Mouse (Mus musculus) MEL-GATA-1-ER (cell line): Measurements from ENCODE around the gene Taar3.

Experiments
- DNase-seq: peaks from one replicate; pipeline ENCODE4 v3.0.0-alpha.2; 2012; ENCODE audit warnings: low read depth; ENCODE audit errors: extremely low read depth

Gene Taar3

GRCm38 (mm10) chr10:23949508-23950005, at the start of gene Taar3:
Gene Taar3 (plus strand): TSS chr10:23949558.
- no peak for DNase-seq

- DNase-seq, result no peak
Measured at GRCm38 (mm10) chr10:23901119-23901518, 48.2 kb upstream of the Taar3 start.

GRCm38 (mm10) chr10:23905661-23906060, 43.7 kb upstream of the Taar3 start:
- DNase-seq, result no peak

- no peak for DNase-seq
Measured at GRCm38 (mm10) chr10:23920056-23920455, 29.3 kb upstream of the Taar3 start, which contains the start of gene Taar1. Gene Taar1 (plus strand): TSS chr10:23920356.

GRCm38 (mm10) chr10:23922468-23922867, 26.9 kb upstream of the Taar3 start:
- DNase-seq, result no peak

- DNase-seq, result no peak
Measured at GRCm38 (mm10) chr10:23923941-23924340, 25.4 kb upstream of the Taar3 start.

GRCm38 (mm10) chr10:23937613-23938012, 11.7 kb upstream of the Taar3 start:
- DNase-seq, result no peak

- no peak for DNase-seq
Measured at GRCm38 (mm10) chr10:23938312-23938711, 11.0 kb upstream of the Taar3 start, which contains the start of gene Taar2. Gene Taar2 (plus strand): TSS chr10:23938572.

GRCm38 (mm10) chr10:23942465-23942864, 6.9 kb upstream of the Taar3 start:
- peak; percentile 25 for DNase-seq

GRCm38 (mm10) chr10:23948026-23948425, 1.3 kb upstream of the Taar3 start:
- no peak for DNase-seq

GRCm38 (mm10) chr10:23951714-23952113, 2.4 kb downstream of the Taar3 start:
- DNase-seq, result no peak

- no peak for DNase-seq
Measured at GRCm38 (mm10) chr10:23959071-23959470, 9.7 kb downstream of the Taar3 start.

GRCm38 (mm10) chr10:23960444-23960915, 11.1 kb downstream of the Taar3 start, which contains the start of gene Taar4:
Gene Taar4 (plus strand): TSS chr10:23960494.
- no peak for DNase-seq

- DNase-seq, result no peak
Measured at GRCm38 (mm10) chr10:23963444-23963843, 14.1 kb downstream of the Taar3 start.

GRCm38 (mm10) chr10:23964921-23965610, 15.7 kb downstream of the Taar3 start:
- no peak for DNase-seq

GRCm38 (mm10) chr10:23970656-23971165, 21.4 kb downstream of the Taar3 start, which contains the start of gene Taar5:
Gene Taar5 (plus strand): TSS chr10:23970706.
- DNase-seq, result no peak

- DNase-seq, result no peak
Measured at GRCm38 (mm10) chr10:23971256-23971655, 21.9 kb downstream of the Taar3 start.

GRCm38 (mm10) chr10:23977958-23978357, 28.6 kb downstream of the Taar3 start:
- DNase-seq, result no peak

- DNase-seq, result peak; percentile 31
Measured at GRCm38 (mm10) chr10:23978901-23979705, 29.7 kb downstream of the Taar3 start.

GRCm38 (mm10) chr10:23985546-23985945, 36.2 kb downstream of the Taar3 start, which contains the start of gene Taar6:
Gene Taar6 (minus strand): TSS chr10:23985646.
- DNase-seq, result no peak

- DNase-seq, result no peak
Measured at GRCm38 (mm10) chr10:23986419-23986818, 37.1 kb downstream of the Taar3 start.

GRCm38 (mm10) chr10:23993381-23993780, 44.0 kb downstream of the Taar3 start, which contains the start of gene Taar7a:
Gene Taar7a (minus strand): TSS chr10:23993481.
- DNase-seq, result no peak
